Mouse (Mus musculus): Measurements from ENCODE around the gene Cbr3.
"Not testable (repeated sequence)": the region's sequence is repeated elsewhere in the genome, so short reads cannot be mapped to it uniquely, and the experiment has no call there.

- TF ChIP-seq CTCF (IDR thresholded peaks at IDR 0.05): peak; percentile 48
- not testable (repeated sequence) for TF ChIP-seq POLR2A (IDR thresholded peaks at IDR 0.05; ENCODE audit: insufficient read depth, low read depth, low read length)
These were observed 2.8 kb downstream of the Cbr3 start for GRCm38 (mm10) chr16:93685783-93686182.

Data from heart, adult 2 months (tissue).